Comparison of ENCODE assay signal across 21 mouse cellular contexts in the genomic region with DNA sequence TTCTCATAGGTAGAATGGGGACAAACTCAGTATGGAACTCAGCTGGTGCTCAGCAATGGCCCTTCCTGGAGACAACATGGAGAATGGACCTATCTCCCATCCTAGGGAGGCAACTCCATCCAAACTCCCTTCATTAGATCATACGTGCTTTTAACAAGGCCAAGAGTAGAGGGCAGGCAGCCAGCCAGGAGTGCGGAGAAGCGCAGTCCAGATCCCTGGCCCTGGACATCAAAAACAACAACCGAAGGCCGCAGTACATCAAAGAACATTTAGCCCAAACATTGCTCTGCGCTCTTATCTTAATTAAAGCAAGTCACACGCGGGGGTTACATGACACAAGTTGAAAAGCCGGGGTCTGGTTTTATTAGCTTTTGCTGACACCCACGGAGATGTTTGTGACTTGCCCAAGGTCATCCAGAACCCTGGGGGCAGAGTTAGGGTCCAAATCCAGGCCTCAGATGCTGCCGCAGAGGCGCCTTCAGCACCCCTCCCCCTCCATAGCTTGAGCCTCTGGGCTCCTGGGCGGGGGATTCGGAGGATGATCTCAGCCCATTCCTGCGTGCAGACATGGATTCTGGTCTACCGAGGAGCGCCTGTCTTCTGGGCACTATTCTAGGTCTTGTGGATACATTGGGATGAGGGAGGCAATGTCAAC.
DNase-seq lines count a peak whose midpoint lies in the region; TF ChIP-seq lines count a peak whose summit lies in the region.
"Had no signal": no experiment of that assay in that cellular context is flagged by ENCODE, and none has a peak within 500 bp of the region (broad histone marks: within the 10 kb centered on the region; RNA-seq: fewer than 3 reads in every experiment).

No protein-coding gene starts in this region.

- peaks cover under 1% of the 10 kb centered on the region; the same call in 1 of the 2 replicates for H3K4me1 ChIP-seq in lung, adult 2 months (ENCODE audit: control insufficient read depth, insufficient read depth, low read length)

- DNase-seq in kidney, postnatal 14 days, result peak; percentile 52
- DNase-seq in kidney, postnatal 36 days, result no peak
- peak; percentile 77 for DNase-seq in ovary, postnatal 36 days (ENCODE audit: low spot score)
- DNase-seq in ovary, postnatal 14 days (ENCODE audit: low spot score), result no peak
- DNase-seq in adrenal gland, adult 2 months, result peak; percentile 88
- peak; percentile 90 for DNase-seq in adrenal gland, postnatal 14 days
- no peak for DNase-seq in lung, postnatal 36 days
- no peak for DNase-seq in lung, adult 2 months
- DNase-seq: B cell, adult 2 months; cerebellum, adult 8-10 months; cerebellum, postnatal 25 days; heart, adult 2 months; heart, postnatal 14 days; kidney, adult 9 months; right cerebral cortex, postnatal 4 days; thymus, postnatal 4 days had no signal

- WGBS in lung, adult 2 months, result 70% methylated on average over 17 of the region's 17 CpGs

- TF ChIP-seq POLR2A in lung, adult 2 months (IDR thresholded peaks at IDR 0.05; ENCODE audit: borderline replicate concordance, extremely low read depth, low read depth, low read length), result no peak

- H3K4me3 ChIP-seq in lung, adult 2 months (replicated peaks; ENCODE audit: extremely low read depth, low read depth, low read length), result no peak overlapping the region
- H3K4me3 ChIP-seq: heart, adult 2 months; hindbrain, embryonic 10.5 days; limb, embryonic 13.5 days; midbrain, embryonic 10.5 days; myocyte; neural tube, embryonic 13.5 days had no signal

- TF ChIP-seq CTCF in lung, adult 2 months (IDR thresholded peaks at IDR 0.05; ENCODE audit: insufficient read depth, low read length), result no peak

Comparison
In these comparisons a context has a peak if more than half of its experiments do, and no peak if none do; other contexts are left out.
1. DNase-seq: peak in kidney, postnatal 14 days (single experiment), ovary, postnatal 36 days (single experiment), adrenal gland, adult 2 months (single experiment) and adrenal gland, postnatal 14 days (single experiment); none in kidney, postnatal 36 days (0 of 2), ovary, postnatal 14 days (single experiment), lung, postnatal 36 days (single experiment) and lung, adult 2 months (single experiment).